Mouse (Mus musculus) E14TG2a.4 (cell line): ENCODE results near the gene Shtn1.
A peak's percentile ranks its signal among the peaks of the same experiment; 100 is the strongest.

Experiments used
- H3K27me3 ChIP-seq: 2 replicates; pipeline ENCODE4 v1.6.1; 2014; ENCODE audit warnings: low read length, control low read depth; ENCODE audit not compliant: insufficient read depth
- H3K36me3 ChIP-seq: 2 replicates; pipeline ENCODE4 v1.6.1; 2014; ENCODE audit warnings: low read length, control low read depth; ENCODE audit not compliant: insufficient read depth
- H3K4me1 ChIP-seq: replicated peaks from 2 replicates; pipeline ENCODE4 v1.6.1; 2014; ENCODE audit warnings: low read depth, low read length, control low read depth
- H3K4me3 ChIP-seq: replicated peaks from 2 replicates; pipeline ENCODE4 v1.5.1; 2014; ENCODE audit warnings: mild to moderate bottlenecking, low read length
- H3K9me3 ChIP-seq: 2 replicates; pipeline ENCODE4 v1.6.1; 2014; ENCODE audit warnings: low read length, control low read depth
- CTCF ChIP-seq: conservative IDR thresholded peaks from 2 replicates; pipeline ENCODE4 v1.5.1; 2014; ENCODE audit warnings: low read length
- NANOG ChIP-seq: IDR thresholded peaks from 2 replicates; pipeline ENCODE4 v1.6.1; 2014; ENCODE audit warnings: borderline replicate concordance, low read length, mixed read lengths
- POU5F1 ChIP-seq: IDR thresholded peaks from 2 replicates; pipeline ENCODE4 v1.6.1; 2014; ENCODE audit warnings: low read length, borderline replicate concordance

Shtn1 gene

GRCm38 (mm10) chr19:58970826-58971225 is 105.1 kb downstream of the Shtn1 start:
- Histone ChIP-seq H3K4me1 (peaks cover 40% of the 10 kb centered on the region), H3K4me3 (no peak overlapping the region), H3K9me3 (no peaks in the 10 kb centered on the region)

GRCm38 (mm10) chr19:58968731-58969506 is 107.0 kb downstream of the Shtn1 start:
- Histone ChIP-seq H3K36me3 (no peaks in the 10 kb centered on the region), H3K27me3 (peaks cover 49% of the 10 kb centered on the region), H3K4me1 (peaks cover 40% of the 10 kb centered on the region), H3K9me3 (no peaks in the 10 kb centered on the region), H3K4me3 (no peak overlapping the region)
- TF ChIP-seq NANOG (peak; percentile 96), CTCF (no peak)

More at GRCm38 (mm10) chr19:58970826-58971225, 105.1 kb downstream of the Shtn1 start:
- no peaks in the 10 kb centered on the region for H3K36me3 ChIP-seq
- TF ChIP-seq POU5F1 (no peak), CTCF (no peak), NANOG (no peak)
- H3K27me3 ChIP-seq: peaks cover 43% of the 10 kb centered on the region

- H3K4me1 ChIP-seq: peaks cover 24% of the 10 kb centered on the region
- H3K4me3 ChIP-seq: no peak overlapping the region
- no peaks in the 10 kb centered on the region for H3K9me3 ChIP-seq
- no peak for TF ChIP-seq POU5F1
- TF ChIP-seq NANOG: no peak
- no peak for TF ChIP-seq CTCF
- H3K36me3 ChIP-seq: no peaks in the 10 kb centered on the region
- peaks cover 46% of the 10 kb centered on the region for H3K27me3 ChIP-seq
These were observed 112.9 kb downstream of the Shtn1 start for GRCm38 (mm10) chr19:58963011-58963410.

- H3K36me3 ChIP-seq: no peaks in the 10 kb centered on the region
- no peaks in the 10 kb centered on the region for H3K9me3 ChIP-seq
- no peak overlapping the region for H3K4me3 ChIP-seq
- TF ChIP-seq CTCF (no peak), POU5F1 (no peak), NANOG (no peak)
- peaks cover 48% of the 10 kb centered on the region for H3K27me3 ChIP-seq
- H3K4me1 ChIP-seq: peaks cover 24% of the 10 kb centered on the region
These were observed 121.1 kb downstream of the Shtn1 start for GRCm38 (mm10) chr19:58954779-58955178.

GRCm38 (mm10) chr19:58952236-58952635 is 123.7 kb downstream of the Shtn1 start:
- H3K4me1 ChIP-seq: peaks cover 24% of the 10 kb centered on the region
- peaks cover 49% of the 10 kb centered on the region for H3K27me3 ChIP-seq
- no peaks in the 10 kb centered on the region for H3K36me3 ChIP-seq
- TF ChIP-seq NANOG (no peak), POU5F1 (no peak), CTCF (no peak)
- no peaks in the 10 kb centered on the region for H3K9me3 ChIP-seq
- H3K4me3 ChIP-seq: no peak overlapping the region

GRCm38 (mm10) chr19:58951521-58951920 is 124.4 kb downstream of the Shtn1 start:
- Histone ChIP-seq H3K9me3 (no peaks in the 10 kb centered on the region), H3K4me1 (peaks cover 24% of the 10 kb centered on the region), H3K36me3 (no peaks in the 10 kb centered on the region), H3K4me3 (no peak overlapping the region), H3K27me3 (peaks cover 49% of the 10 kb centered on the region)
- TF ChIP-seq NANOG (no peak), CTCF (no peak), POU5F1 (no peak)

GRCm38 (mm10) chr19:58945959-58946358 is 129.9 kb downstream of the Shtn1 start:
- Histone ChIP-seq H3K4me3 (no peak overlapping the region), H3K27me3 (peaks cover 24% of the 10 kb centered on the region)
- no peak for TF ChIP-seq NANOG
- no peak for TF ChIP-seq POU5F1
- TF ChIP-seq CTCF: no peak

GRCm38 (mm10) chr19:58942841-58943828 is 132.8 kb downstream of the Shtn1 start, which contains the start of the genes Eno4 and Hspa12a:
TSS of gene Eno4 (plus strand) at chr19:58943425.
TSS of gene Hspa12a (minus strand) at chr19:58943654.
- peak within 1 kb of the TSS; percentile 89 for H3K4me3 ChIP-seq

More at GRCm38 (mm10) chr19:58945959-58946358, 129.9 kb downstream of the Shtn1 start:
- Histone ChIP-seq H3K9me3 (no peaks in the 10 kb centered on the region), H3K36me3 (no peaks in the 10 kb centered on the region), H3K4me1 (peaks cover 24% of the 10 kb centered on the region)

More at GRCm38 (mm10) chr19:58942841-58943828, 132.8 kb downstream of the Shtn1 start, which contains the start of the genes Eno4 and Hspa12a:
- Histone ChIP-seq H3K27me3 (no peaks in the 10 kb centered on the region), H3K4me1 (peaks cover 24% of the 10 kb centered on the region), H3K9me3 (no peaks in the 10 kb centered on the region), H3K36me3 (no peaks in the 10 kb centered on the region)
- no peak for TF ChIP-seq NANOG
- TF ChIP-seq CTCF: no peak
- no peak for TF ChIP-seq POU5F1
